Mouse (Mus musculus): Measurements from ENCODE around the gene Xkr8. TPM values are rescaled to one million over a fixed set of nuclear protein-coding genes. Genes with fewer than 3 reads are reported as not detected.
"Not testable (repeated sequence)": the region's sequence is repeated elsewhere in the genome, so short reads cannot be mapped to it uniquely, and the experiment has no call there.

Xkr8 gene
- polyA plus RNA-seq, 1 experiment from 2014 or later = 5.1 TPM

- WGBS = 72% methylated on average over 11 of the region's 11 CpGs
- Histone ChIP-seq H3K27me3 (replicated peaks; ENCODE audit: insufficient read depth, low read length) (no peaks in the 10 kb centered on the region), H3K36me3 (ENCODE audit: insufficient read depth, low read length) (no peaks in the 10 kb centered on the region), H3K9me3 (ENCODE audit: low read length) (no peaks in the 10 kb centered on the region), H3K4me2 (replicated peaks; ENCODE audit: low read depth, low read length) (no peak overlapping the region), H3K4me3 (ENCODE audit: low read depth, low read length) (no peak overlapping the region), H3K27ac (ENCODE audit: low read length) (no peak overlapping the region), H3K9ac (replicated peaks; ENCODE audit: low read depth) (no peak overlapping the region), H3K4me1 (ENCODE audit: insufficient read depth, low read depth, low read length) (no peaks in the 10 kb centered on the region)
- no peak for ATAC-seq
- no peak for TF ChIP-seq EP300 (IDR thresholded peaks at IDR 0.05)
- TF ChIP-seq CTCF (IDR thresholded peaks at IDR 0.05) = no peak
- DNase-seq (ENCODE audit: low spot score) = no peak
Observed at GRCm38 (mm10) chr4:132743992-132744911, 11.9 kb upstream of the Xkr8 start.

- H3K4me1 ChIP-seq (ENCODE audit: insufficient read depth, low read depth, low read length) = no peaks in the 10 kb centered on the region
- H3K9me3 ChIP-seq (ENCODE audit: low read length) = no peaks in the 10 kb centered on the region
- H3K36me3 ChIP-seq (ENCODE audit: insufficient read depth, low read length) = no peaks in the 10 kb centered on the region
- no peak overlapping the region for H3K9ac ChIP-seq (replicated peaks; ENCODE audit: low read depth)
- DNase-seq (ENCODE audit: low spot score) = no peak
- WGBS = 89% methylated on average over 7 of the region's 7 CpGs
- ATAC-seq = no peak
- H3K4me2 ChIP-seq (replicated peaks; ENCODE audit: low read depth, low read length) = no peak overlapping the region
- H3K27me3 ChIP-seq (replicated peaks; ENCODE audit: insufficient read depth, low read length) = no peaks in the 10 kb centered on the region
- H3K27ac ChIP-seq (ENCODE audit: low read length) = no peak overlapping the region
- H3K4me3 ChIP-seq (ENCODE audit: low read depth, low read length) = no peak overlapping the region
- TF ChIP-seq CTCF (IDR thresholded peaks at IDR 0.05) (no peak), EP300 (IDR thresholded peaks at IDR 0.05) (no peak)
Observed at GRCm38 (mm10) chr4:132741491-132741890, 9.1 kb upstream of the Xkr8 start.

- ATAC-seq; H3K9ac ChIP-seq (replicated peaks; ENCODE audit: low read depth); H3K4me3 ChIP-seq (ENCODE audit: low read depth, low read length); H3K36me3 ChIP-seq (ENCODE audit: insufficient read depth, low read length); H3K4me1 ChIP-seq (ENCODE audit: insufficient read depth, low read depth, low read length); H3K27me3 ChIP-seq (replicated peaks; ENCODE audit: insufficient read depth, low read length); DNase-seq (ENCODE audit: low spot score); H3K4me2 ChIP-seq (replicated peaks; ENCODE audit: low read depth, low read length); H3K9me3 ChIP-seq (ENCODE audit: low read length); H3K27ac ChIP-seq (ENCODE audit: low read length): not testable (repeated sequence)
- 90% methylated on average over 9 of the region's 9 CpGs for WGBS
Observed at GRCm38 (mm10) chr4:132737154-132737553, 4.8 kb upstream of the Xkr8 start.

GRCm38 (mm10) chr4:132735894-132736293, 3.5 kb upstream of the Xkr8 start:
- H3K9me3 ChIP-seq (ENCODE audit: low read length) = no peaks in the 10 kb centered on the region
- no peak for TF ChIP-seq EP300 (IDR thresholded peaks at IDR 0.05)
- no peak for TF ChIP-seq CTCF (IDR thresholded peaks at IDR 0.05)
- H3K4me1 ChIP-seq (ENCODE audit: insufficient read depth, low read depth, low read length) = peaks cover 11% of the 10 kb centered on the region; the same call in 1 of the 2 replicates
- no peak for ATAC-seq
- no peak overlapping the region for H3K4me2 ChIP-seq (replicated peaks; ENCODE audit: low read depth, low read length)
- no peaks in the 10 kb centered on the region for H3K36me3 ChIP-seq (ENCODE audit: insufficient read depth, low read length)
- no peaks in the 10 kb centered on the region for H3K27me3 ChIP-seq (replicated peaks; ENCODE audit: insufficient read depth, low read length)
- no peak overlapping the region for H3K27ac ChIP-seq (ENCODE audit: low read length)
- H3K4me3 ChIP-seq (ENCODE audit: low read depth, low read length) = no peak overlapping the region
- 56% methylated on average over 3 of the region's 3 CpGs for WGBS
- H3K9ac ChIP-seq (replicated peaks; ENCODE audit: low read depth) = no peak overlapping the region
- no peak for DNase-seq (ENCODE audit: low spot score)

DNA sequence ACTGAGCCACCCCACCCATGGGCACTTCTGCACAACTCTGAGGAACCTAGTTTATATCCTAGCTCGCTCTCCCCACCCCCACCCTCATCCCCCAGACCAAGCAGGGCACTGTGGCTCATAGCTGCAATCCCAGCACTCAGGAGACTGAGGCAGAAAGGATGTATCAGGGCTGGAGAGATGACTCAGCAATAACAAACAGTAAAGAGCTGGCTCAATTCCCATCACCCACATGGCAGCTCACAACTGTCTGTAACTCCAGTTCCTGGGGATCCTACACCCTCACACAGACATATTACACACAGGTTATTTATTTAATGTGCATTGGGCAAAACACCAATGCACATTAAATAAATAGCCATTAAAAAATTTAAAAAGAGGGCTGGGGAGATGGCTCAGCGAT, 3.0 kb upstream of the Xkr8 start:
- DNase-seq (ENCODE audit: low spot score) (no peak), ATAC-seq (no peak)
- no peaks in the 10 kb centered on the region for H3K9me3 ChIP-seq (ENCODE audit: low read length)
- no peak overlapping the region for H3K9ac ChIP-seq (replicated peaks; ENCODE audit: low read depth)
- H3K4me1 ChIP-seq (ENCODE audit: insufficient read depth, low read depth, low read length) = peaks cover 11% of the 10 kb centered on the region; the same call in 1 of the 2 replicates
- H3K4me3 ChIP-seq (ENCODE audit: low read depth, low read length) = no peak overlapping the region
- WGBS = 77% methylated on average over 2 of the region's 2 CpGs
- no peak overlapping the region for H3K4me2 ChIP-seq (replicated peaks; ENCODE audit: low read depth, low read length)
- no peaks in the 10 kb centered on the region for H3K36me3 ChIP-seq (ENCODE audit: insufficient read depth, low read length)
- no peaks in the 10 kb centered on the region for H3K27me3 ChIP-seq (replicated peaks; ENCODE audit: insufficient read depth, low read length)
- TF ChIP-seq EP300 (IDR thresholded peaks at IDR 0.05) = no peak
- no peak for TF ChIP-seq CTCF (IDR thresholded peaks at IDR 0.05)
- H3K27ac ChIP-seq (ENCODE audit: low read length) = no peak overlapping the region

DNA sequence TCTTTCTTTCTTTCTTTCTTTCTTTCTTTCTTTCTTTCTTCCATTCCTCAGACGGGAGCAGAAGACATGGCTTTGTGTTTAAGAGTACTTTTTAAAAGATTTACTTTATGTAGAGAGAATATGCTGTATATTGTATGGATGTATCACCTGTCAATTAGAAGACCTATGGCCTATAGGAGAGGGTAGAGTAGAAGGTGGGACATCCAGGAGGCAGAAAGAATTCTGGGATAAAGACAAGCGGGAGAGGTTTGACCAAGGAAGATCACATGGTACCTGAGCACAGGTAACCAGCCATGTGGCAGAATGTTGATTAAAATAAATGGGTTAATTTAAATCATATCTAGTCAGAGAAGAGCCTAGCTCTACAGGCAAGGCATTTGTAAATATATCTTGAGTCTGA, 2.4 kb upstream of the Xkr8 start:
- Histone ChIP-seq H3K36me3 (ENCODE audit: insufficient read depth, low read length) (no peaks in the 10 kb centered on the region), H3K27me3 (replicated peaks; ENCODE audit: insufficient read depth, low read length) (no peaks in the 10 kb centered on the region), H3K4me2 (replicated peaks; ENCODE audit: low read depth, low read length) (no peak overlapping the region), H3K9ac (replicated peaks; ENCODE audit: low read depth) (no peak overlapping the region), H3K9me3 (ENCODE audit: low read length) (no peaks in the 10 kb centered on the region), H3K27ac (ENCODE audit: low read length) (no peak overlapping the region), H3K4me1 (ENCODE audit: insufficient read depth, low read depth, low read length) (peaks cover 11% of the 10 kb centered on the region; the same call in 1 of the 2 replicates), H3K4me3 (ENCODE audit: low read depth, low read length) (no peak overlapping the region)
- TF ChIP-seq CTCF (IDR thresholded peaks at IDR 0.05) (no peak), EP300 (IDR thresholded peaks at IDR 0.05) (no peak)
- 95% methylated on average over 2 of the region's 2 CpGs for WGBS
- ATAC-seq (no peak), DNase-seq (ENCODE audit: low spot score) (no peak)

Measured in lung, postnatal 0 days (tissue).